Mouse (Mus musculus) central nervous system, embryonic 11.5 days (tissue): ENCODE data around the gene Lce1l. TPM values are rescaled to one million over a fixed set of nuclear protein-coding genes. Genes with fewer than 3 reads are reported as not detected.

Source experiments
- polyA plus RNA-seq: library from polyadenylated mRNA; depleted of rRNA; stranded (reverse); fragments of >200 nt; gene quantifications from 2 replicates; pipeline ENCODE4 v1.2.3, GENCODE M21; 2012; rRNA removed

The Lce1l gene
- not detected in 2 replicates for polyA plus RNA-seq

DNA sequence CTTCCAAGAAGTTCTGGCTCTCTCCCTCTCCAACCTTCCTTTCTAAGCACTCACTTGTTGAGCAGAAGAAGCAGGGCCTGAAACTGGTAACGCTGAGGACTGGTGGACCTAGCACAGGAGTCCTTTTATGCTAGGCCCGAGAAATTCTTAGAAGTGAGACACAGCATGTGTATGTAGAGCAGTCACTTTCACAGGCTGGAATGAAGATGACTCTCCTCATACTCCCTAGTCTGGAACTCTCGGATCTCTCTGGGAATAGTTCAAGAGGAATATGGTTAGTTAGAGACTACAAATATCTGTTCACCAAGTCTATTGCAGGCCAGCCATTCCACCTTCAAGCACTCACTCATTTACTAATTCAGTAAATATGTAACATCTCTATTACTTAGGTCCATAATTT, at the start of gene Lce1l:
Lce1l (minus strand) TSS at position 101 of the 400 bp plus-strand sequence.

DNA sequence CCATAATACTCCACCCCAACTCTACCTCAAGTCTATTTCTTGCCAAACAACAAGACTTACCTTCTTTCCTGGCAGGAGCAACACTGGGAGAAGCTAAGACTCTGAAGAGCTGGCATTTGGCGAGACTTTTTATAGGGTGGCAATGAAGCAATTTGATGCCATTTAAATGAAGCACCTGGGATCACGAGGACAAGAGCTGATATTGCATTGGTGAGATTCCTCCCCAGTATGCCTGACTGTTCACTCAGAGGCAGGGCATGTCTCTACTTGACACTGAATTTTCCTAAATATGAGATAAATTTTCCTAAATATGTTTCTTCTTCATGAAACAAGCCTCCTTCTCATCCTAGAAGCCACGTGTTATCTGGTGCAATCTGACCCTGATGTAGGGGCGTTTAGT, 19.0 kb upstream of the Lce1l start, which contains the start of gene 2310050C09Rik:
2310050C09Rik (minus strand) TSS at position 101 of the 400 bp plus-strand sequence.

DNA sequence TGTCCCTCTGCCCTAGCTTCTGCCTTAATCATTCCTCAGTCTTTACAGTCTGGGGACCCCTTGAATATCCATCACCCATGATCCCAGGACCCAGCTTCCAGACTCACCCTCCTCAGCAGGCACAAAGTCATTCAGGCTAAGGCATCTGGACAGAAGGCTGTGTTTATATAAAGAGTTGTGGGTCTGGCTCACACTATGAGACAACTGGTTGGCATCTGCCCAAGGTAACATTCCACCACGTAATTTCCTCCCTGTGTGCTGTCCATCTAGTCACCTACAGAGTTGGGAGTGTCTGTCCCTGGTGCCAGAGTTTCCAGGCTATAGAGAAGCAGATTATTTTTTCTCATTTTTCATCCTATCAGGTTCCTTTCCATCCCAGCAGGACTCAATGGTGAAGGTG, 24.0 kb downstream of the Lce1l start, which contains the start of gene Kprp:
Kprp (minus strand) TSS at position 140 of the 400 bp plus-strand sequence.

DNA sequence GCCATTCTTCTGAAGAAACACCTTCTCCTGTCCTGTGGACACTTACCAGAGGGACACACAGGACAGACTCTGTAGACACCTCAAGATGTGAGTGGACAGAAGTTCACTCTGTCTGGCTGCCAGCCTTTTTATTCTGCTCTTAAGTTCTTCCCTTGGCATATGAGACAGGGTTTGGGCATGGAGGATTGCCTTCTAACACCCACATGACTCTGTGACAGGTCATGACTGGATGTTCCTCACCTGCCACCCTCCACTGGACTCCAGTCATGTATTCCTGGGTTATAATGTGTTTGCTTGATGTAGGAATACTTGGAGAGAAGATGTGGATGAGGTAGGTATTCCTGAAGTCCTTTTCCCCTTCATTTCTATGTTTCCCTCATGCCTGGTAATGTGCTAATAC, 43.3 kb downstream of the Lce1l start, which contains the start of gene Lce1k:
Lce1k (minus strand) TSS at position 101 of the 400 bp plus-strand sequence.

Other genes starting within 250 kb of the Lce1l start
- gene 2210017I01Rik, start 243.8 kb downstream of the Lce1l start, polyA plus RNA-seq, result not detected in 2 replicates
- not detected in 2 replicates for gene Lce6a, start 229.6 kb downstream of the Lce1l start, polyA plus RNA-seq
- gene Lce1a1, start 203.0 kb downstream of the Lce1l start, polyA plus RNA-seq, result not detected in 2 replicates
- not detected in 2 replicates for gene Lce1b, start 194.4 kb downstream of the Lce1l start, polyA plus RNA-seq
- not detected in 2 replicates for gene Lce1a2, start 181.0 kb downstream of the Lce1l start, polyA plus RNA-seq
- gene Lce1c, start 172.0 kb downstream of the Lce1l start, polyA plus RNA-seq, result not detected in 2 replicates
- gene Lce1d, start 164.1 kb downstream of the Lce1l start, polyA plus RNA-seq, result not detected in 2 replicates
- not detected in 2 replicates for gene Lce1e, start 142.2 kb downstream of the Lce1l start, polyA plus RNA-seq
- not detected in 2 replicates for gene Lce1f, start 130.9 kb downstream of the Lce1l start, polyA plus RNA-seq
- gene Gm38119, start 112.2 kb downstream of the Lce1l start, polyA plus RNA-seq, result not detected in 2 replicates
- gene Lce1g, start 98.9 kb downstream of the Lce1l start, polyA plus RNA-seq, result not detected in 2 replicates
- gene Lce1h, start 86.2 kb downstream of the Lce1l start, polyA plus RNA-seq, result not detected in 2 replicates
- gene Lce1i, start 72.4 kb downstream of the Lce1l start, polyA plus RNA-seq, result not detected in 2 replicates
- not detected in 2 replicates for gene Lce1j, start 60.8 kb downstream of the Lce1l start, polyA plus RNA-seq
- gene Lce1k, start 43.4 kb downstream of the Lce1l start, polyA plus RNA-seq, result not detected in 2 replicates
- gene Kprp, start 24.0 kb downstream of the Lce1l start, polyA plus RNA-seq, result not detected in 2 replicates
- not detected in 2 replicates for gene 2310050C09Rik, start 18.9 kb upstream of the Lce1l start, polyA plus RNA-seq
- gene Lce3a, start 74.9 kb upstream of the Lce1l start, polyA plus RNA-seq, result not detected in 2 replicates
- gene Lce3b, start 81.7 kb upstream of the Lce1l start, polyA plus RNA-seq, result not detected in 2 replicates
- not detected in 2 replicates for gene Lce3c, start 93.2 kb upstream of the Lce1l start, polyA plus RNA-seq
- not detected in 2 replicates for gene Lce3d, start 106.1 kb upstream of the Lce1l start, polyA plus RNA-seq
- not detected in 2 replicates for gene Lce3e, start 115.8 kb upstream of the Lce1l start, polyA plus RNA-seq
- gene Lce3f, start 140.9 kb upstream of the Lce1l start, polyA plus RNA-seq, result not detected in 2 replicates
- 0.14 and 0.15 TPM in 2 replicates for gene Crct1, start 164.4 kb upstream of the Lce1l start, polyA plus RNA-seq
- not detected in 2 replicates for gene Lce1m, start 167.8 kb upstream of the Lce1l start, polyA plus RNA-seq
- gene Gm4858, start 217.5 kb upstream of the Lce1l start, polyA plus RNA-seq, result not detected in 2 replicates